Mouse (Mus musculus) heart, embryonic 16.5 days (tissue): ENCODE measurements around the gene Gria4. TPM values are rescaled to one million over a fixed set of nuclear protein-coding genes. Genes with fewer than 3 reads are reported as not detected.

ENCODE experiments used
- ATAC-seq: fragments of 200-750 bp; cut with Nextera tagmentation; replicated peaks from 2 replicates; pipeline ENCODE4 v1.8.0; 2017; ENCODE audit warnings: moderate number of reproducible peaks; ENCODE audit not compliant: insufficient read depth, low FRiP score; ENCODE audit errors: extremely low read depth
- H3K27ac ChIP-seq: fragments of 300-500 bp; sonication (generic); 2 replicates; pipeline ENCODE4 v1.5.1; 2014; ENCODE audit warnings: mild to moderate bottlenecking, low read length, control low read depth, moderate library complexity
- H3K27me3 ChIP-seq: fragments of 300-500 bp; sonication (generic); 2 replicates; pipeline ENCODE4 v1.6.1; 2014; ENCODE audit warnings: low read length, mixed read lengths; ENCODE audit not compliant: control insufficient read depth, insufficient read depth
- H3K36me3 ChIP-seq: fragments of 300-500 bp; sonication (generic); 2 replicates; pipeline ENCODE4 v1.6.1; 2014; ENCODE audit not compliant: control insufficient read depth, insufficient read depth
- H3K4me1 ChIP-seq: fragments of 300-500 bp; sonication (generic); 2 replicates; pipeline ENCODE4 v1.6.1; 2014; ENCODE audit warnings: low read length, mixed read lengths; ENCODE audit not compliant: control insufficient read depth, insufficient read depth
- H3K4me2 ChIP-seq: fragments of 300-500 bp; sonication (generic); 2 replicates; pipeline ENCODE4 v1.6.1; 2014; ENCODE audit warnings: low read depth, mild to moderate bottlenecking, control low read depth, low read length
- H3K4me3 ChIP-seq: fragments of 300-500 bp; sonication (generic); 2 replicates; pipeline ENCODE4 v1.5.1; 2014; ENCODE audit warnings: mild to moderate bottlenecking, control low read depth, low read length
- H3K9ac ChIP-seq: fragments of 300-500 bp; sonication (generic); 2 replicates; pipeline ENCODE4 v1.6.1; 2014; ENCODE audit warnings: low read length, control low read depth
- H3K9me3 ChIP-seq: fragments of 300-500 bp; sonication (generic); replicated peaks from 2 replicates; pipeline ENCODE4 v1.6.1; 2016; ENCODE audit warnings: low read length; ENCODE audit not compliant: control insufficient read depth
- WGBS: fragments of 180-500 bp; shearing (Covaris S2); extraction: QIAGEN DNeasy Blood & Tissue Kit; methylation state at CpG from one replicate; pipeline ENCODE4 v1.1.7; 2014; 5-methylcytosine and 5-hydroxymethylcytosine counted together
- polyA plus RNA-seq: library from polyadenylated mRNA; unstranded; fragments of >200 nt; fragmentation: Nextera tagmentation; extraction: Ambion mirVana; gene quantifications from 2 replicates; pipeline ENCODE4 v1.2.1, GENCODE M21; 2015

The Gria4 gene
- polyA plus RNA-seq, 1 experiment from 2014 or later, result 0.38 TPM

GRCm38 (mm10) chr9:4631910-4632309 is 164.1 kb downstream of the Gria4 start:
- ATAC-seq, result no peak
- Histone ChIP-seq H3K9me3 (no peaks in the 10 kb centered on the region), H3K36me3 (no peaks in the 10 kb centered on the region), H3K4me1 (no peaks in the 10 kb centered on the region), H3K4me2 (no peak overlapping the region), H3K27ac (no peak overlapping the region), H3K4me3 (no peak overlapping the region), H3K27me3 (no peaks in the 10 kb centered on the region), H3K9ac (no peak overlapping the region)
- 78% methylated on average over 4 of the region's 4 CpGs for WGBS

DNA sequence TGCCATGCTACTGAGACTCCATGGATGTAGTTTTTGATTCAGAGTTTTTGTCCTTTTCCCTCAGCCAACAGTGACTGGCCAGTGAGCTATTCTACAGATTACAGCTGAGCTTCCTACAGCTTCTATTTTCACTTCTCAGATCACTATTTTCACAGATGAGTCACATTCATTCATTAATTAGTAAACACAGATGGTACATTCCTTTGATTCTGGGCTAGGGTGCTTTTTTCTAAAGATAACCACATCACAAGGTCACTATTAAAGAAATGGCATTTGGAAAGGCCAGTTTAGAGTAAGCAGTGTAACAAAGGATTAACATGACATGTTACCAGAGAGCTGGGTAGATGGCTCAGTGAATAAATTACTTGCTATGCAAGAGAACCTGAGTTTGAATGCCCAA is 180.7 kb downstream of the Gria4 start:
- Histone ChIP-seq H3K9ac (no peak overlapping the region), H3K9me3 (no peaks in the 10 kb centered on the region), H3K27me3 (no peaks in the 10 kb centered on the region), H3K4me3 (no peak overlapping the region), H3K36me3 (no peaks in the 10 kb centered on the region), H3K4me1 (no peaks in the 10 kb centered on the region), H3K27ac (no peak overlapping the region), H3K4me2 (no peak overlapping the region)
- no peak for ATAC-seq

DNA sequence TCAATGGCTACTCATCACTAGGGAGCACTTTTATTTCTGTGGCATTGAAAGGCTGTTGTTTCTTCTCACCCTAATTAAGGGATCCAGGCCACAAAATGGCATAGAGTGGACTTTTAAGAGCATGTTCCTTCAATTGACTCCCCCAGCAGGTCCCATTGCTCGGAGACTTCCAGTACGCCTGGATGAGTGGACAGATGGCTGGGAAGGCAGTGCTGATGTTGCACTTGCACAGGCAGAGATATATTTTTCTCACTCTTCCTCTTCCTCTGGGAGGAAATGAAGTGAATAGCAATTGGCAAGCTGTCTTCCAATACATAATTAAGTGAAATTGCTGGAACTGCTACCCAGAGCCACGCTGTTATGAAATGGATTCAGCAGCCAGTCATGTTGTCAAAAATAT is 190.7 kb downstream of the Gria4 start:
- no peaks in the 10 kb centered on the region for H3K4me1 ChIP-seq
- H3K36me3 ChIP-seq, result no peaks in the 10 kb centered on the region
- no peaks in the 10 kb centered on the region for H3K9me3 ChIP-seq
- no peaks in the 10 kb centered on the region for H3K27me3 ChIP-seq
- ATAC-seq, result no peak
- H3K9ac ChIP-seq, result no peak overlapping the region
- 85% methylated on average over 3 of the region's 3 CpGs for WGBS
- no peak overlapping the region for H3K27ac ChIP-seq
- no peak overlapping the region for H3K4me2 ChIP-seq
- H3K4me3 ChIP-seq, result no peak overlapping the region

DNA sequence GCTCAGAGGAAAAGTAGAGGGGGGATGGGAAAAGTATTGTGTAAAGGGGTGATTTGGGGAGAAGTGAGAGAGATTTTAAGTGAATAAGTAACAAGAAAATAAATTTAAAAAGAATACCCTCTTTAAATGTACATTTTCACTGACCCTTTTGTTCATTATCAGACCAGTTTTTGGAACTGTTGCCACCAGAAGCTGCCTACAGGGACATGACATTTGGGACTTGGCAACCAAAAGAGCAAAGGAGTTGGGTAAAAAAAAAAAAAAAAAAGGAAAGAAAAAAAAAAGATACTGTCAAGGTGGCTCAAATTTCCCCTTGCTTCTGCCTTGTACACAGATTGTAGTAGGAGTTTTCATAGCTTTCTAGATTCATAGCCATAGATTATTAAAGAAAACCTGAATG is 191.8 kb downstream of the Gria4 start:
- Histone ChIP-seq H3K9ac (no peak overlapping the region), H3K9me3 (no peaks in the 10 kb centered on the region), H3K4me2 (no peak overlapping the region), H3K36me3 (no peaks in the 10 kb centered on the region), H3K27me3 (no peaks in the 10 kb centered on the region), H3K4me3 (no peak overlapping the region), H3K4me1 (no peaks in the 10 kb centered on the region), H3K27ac (no peak overlapping the region)
- ATAC-seq, result no peak

GRCm38 (mm10) chr9:4601788-4602187 is 194.2 kb downstream of the Gria4 start:
- Histone ChIP-seq H3K4me2 (no peak overlapping the region), H3K27me3 (no peaks in the 10 kb centered on the region), H3K9ac (no peak overlapping the region), H3K9me3 (no peaks in the 10 kb centered on the region), H3K4me3 (no peak overlapping the region), H3K27ac (no peak overlapping the region), H3K36me3 (no peaks in the 10 kb centered on the region), H3K4me1 (no peaks in the 10 kb centered on the region)
- 75% methylated on average over 2 of the region's 2 CpGs for WGBS
- ATAC-seq, result no peak

GRCm38 (mm10) chr9:4573596-4573995 is 222.4 kb downstream of the Gria4 start:
- Histone ChIP-seq H3K36me3 (no peaks in the 10 kb centered on the region), H3K4me3 (no peak overlapping the region), H3K27ac (no peak overlapping the region), H3K4me1 (no peaks in the 10 kb centered on the region), H3K9me3 (no peaks in the 10 kb centered on the region), H3K9ac (no peak overlapping the region), H3K27me3 (no peaks in the 10 kb centered on the region), H3K4me2 (no peak overlapping the region)
- no peak for ATAC-seq
- WGBS, result 74% methylated on average over 5 of the region's 5 CpGs

DNA sequence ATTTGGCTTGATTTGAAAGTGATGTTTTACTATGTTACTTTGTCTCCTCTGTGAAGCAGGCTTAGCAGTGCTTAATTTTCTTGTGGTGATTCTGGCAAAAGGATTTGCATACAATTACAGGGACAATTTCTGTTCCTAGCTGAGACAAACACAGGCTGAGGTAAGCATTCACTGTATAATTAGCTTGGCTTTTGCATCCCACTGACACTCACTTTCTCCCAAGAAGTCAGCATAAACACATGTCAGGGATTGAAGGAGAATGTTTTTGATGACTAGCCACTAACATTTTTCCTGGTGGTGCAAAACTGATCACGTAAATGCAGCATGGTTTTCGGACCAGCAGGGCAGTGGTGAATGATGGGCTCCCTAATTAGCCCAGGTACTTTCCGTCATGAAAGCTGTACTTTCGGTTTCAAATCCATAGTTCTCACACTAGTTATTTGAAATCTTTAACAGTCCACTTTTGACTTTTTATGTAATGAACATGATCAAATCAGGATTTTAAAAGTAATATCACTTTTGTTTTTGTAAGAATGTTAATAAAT is 240.5 kb downstream of the Gria4 start:
- Histone ChIP-seq H3K27me3 (no peaks in the 10 kb centered on the region), H3K4me2 (no peak overlapping the region), H3K4me1 (no peaks in the 10 kb centered on the region), H3K9me3 (no peaks in the 10 kb centered on the region), H3K27ac (no peak overlapping the region), H3K36me3 (no peaks in the 10 kb centered on the region), H3K4me3 (no peak overlapping the region), H3K9ac (no peak overlapping the region)
- 67% methylated on average over 4 of the region's 4 CpGs for WGBS
- no peak for ATAC-seq

DNA sequence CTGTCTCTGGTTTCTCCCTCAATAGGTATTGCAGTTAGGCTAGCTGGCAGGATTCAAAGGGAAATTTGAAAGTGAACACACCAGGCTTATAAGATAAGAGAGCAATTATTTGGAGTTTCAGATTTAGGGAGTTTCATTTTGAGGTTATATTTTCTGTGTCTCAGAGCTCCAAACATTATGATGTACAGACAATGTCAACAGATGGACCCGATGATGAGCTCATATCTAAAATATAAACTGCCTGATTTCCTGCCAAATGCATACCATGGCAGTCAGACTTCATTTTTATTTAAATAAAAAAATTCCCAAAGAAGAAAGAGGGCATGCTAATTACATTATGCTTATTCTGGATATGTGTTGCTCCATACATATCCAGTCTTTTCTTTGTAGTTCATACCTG is 256.8 kb downstream of the Gria4 start:
- no peaks in the 10 kb centered on the region for H3K9me3 ChIP-seq
- no peaks in the 10 kb centered on the region for H3K27me3 ChIP-seq
- H3K4me1 ChIP-seq, result no peaks in the 10 kb centered on the region
- no peak overlapping the region for H3K27ac ChIP-seq
- no peak overlapping the region for H3K4me3 ChIP-seq
- H3K9ac ChIP-seq, result no peak overlapping the region
- no peak overlapping the region for H3K4me2 ChIP-seq
- H3K36me3 ChIP-seq, result no peaks in the 10 kb centered on the region
- 67% methylated on average over 1 of the region's 1 CpGs for WGBS
- ATAC-seq, result no peak

DNA sequence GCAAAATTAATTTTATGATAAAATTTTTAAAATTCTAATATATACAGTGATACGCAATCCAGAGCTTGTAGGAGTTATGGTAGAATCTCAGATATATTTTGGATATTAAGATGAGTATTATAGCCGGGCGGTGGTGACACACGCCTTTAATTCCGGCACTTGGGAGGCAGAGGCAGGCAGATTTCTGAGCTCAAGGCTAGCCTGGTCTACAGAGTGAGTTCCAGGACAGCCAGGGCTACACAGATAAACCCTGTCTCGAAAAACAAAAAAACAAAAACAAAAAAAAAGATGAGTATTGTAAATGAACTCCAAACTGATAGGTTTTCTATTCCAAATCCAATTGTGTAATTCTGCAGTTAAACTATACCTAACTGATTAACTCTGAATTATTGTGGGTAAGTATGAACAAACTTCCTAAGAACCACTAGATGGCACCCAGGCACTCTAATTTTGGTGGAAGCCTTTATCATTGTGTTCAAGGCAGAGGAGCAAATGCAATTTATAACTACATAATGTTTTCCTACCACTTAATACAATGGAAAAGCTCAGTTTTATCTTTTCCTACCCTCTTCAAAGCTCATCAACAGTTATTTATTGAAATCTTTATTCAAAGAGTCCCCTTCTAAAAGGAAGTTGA is 259.4 kb downstream of the Gria4 start:
- H3K9me3 ChIP-seq, result no peaks in the 10 kb centered on the region
- H3K36me3 ChIP-seq, result no peaks in the 10 kb centered on the region
- no peak overlapping the region for H3K9ac ChIP-seq
- no peak overlapping the region for H3K4me2 ChIP-seq
- H3K4me3 ChIP-seq, result no peak overlapping the region
- H3K27me3 ChIP-seq, result no peaks in the 10 kb centered on the region
- no peaks in the 10 kb centered on the region for H3K4me1 ChIP-seq
- no peak overlapping the region for H3K27ac ChIP-seq
- no peak for ATAC-seq
- WGBS, result 82% methylated on average over 6 of the region's 6 CpGs
